Mouse (Mus musculus): ENCODE results near the gene Ttn.

Gene Ttn

GRCm38 (mm10) chr2:76655982-76656381, 326.4 kb downstream of the Ttn start:
- DNase-seq (ENCODE audit: low spot score), result no peak

GRCm38 (mm10) chr2:76655444-76655843, 326.9 kb downstream of the Ttn start:
- DNase-seq (ENCODE audit: low spot score), result no peak

GRCm38 (mm10) chr2:76654646-76655045, 327.7 kb downstream of the Ttn start:
- no peak for DNase-seq (ENCODE audit: low spot score)
